Mouse (Mus musculus) kidney, postnatal 0 days (tissue): ENCODE results near the gene Mrps10. TPM values are rescaled to one million over a fixed set of nuclear protein-coding genes. Genes with fewer than 3 reads are reported as not detected.
"Not testable (repeated sequence)": the region's sequence is repeated elsewhere in the genome, so short reads cannot be mapped to it uniquely, and the experiment has no call there.

Experiments
- ATAC-seq: fragments of 200-750 bp; cut with Nextera tagmentation; replicated peaks from 2 replicates; pipeline ENCODE4 v1.8.0; 2017; ENCODE audit warnings: low read depth, moderate number of reproducible peaks, moderate TSS enrichment, moderate library complexity; ENCODE audit not compliant: low FRiP score
- DNase-seq: peaks from one replicate; pipeline ENCODE4 v3.0.0-alpha.2; 2016; ENCODE audit warnings: low spot score
- H3K27ac ChIP-seq: fragments of 300-500 bp; sonication (generic); 2 replicates; pipeline ENCODE4 v1.5.1; 2014; ENCODE audit warnings: mild to moderate bottlenecking
- H3K27me3 ChIP-seq: fragments of 300-500 bp; sonication (generic); 2 replicates; pipeline ENCODE4 v1.6.1; 2014; ENCODE audit warnings: low read length, mixed read lengths; ENCODE audit not compliant: insufficient read depth
- H3K36me3 ChIP-seq: fragments of 300-500 bp; sonication (generic); 2 replicates; pipeline ENCODE4 v1.6.1; 2014; ENCODE audit warnings: low read length, mixed read lengths; ENCODE audit not compliant: insufficient read depth
- H3K4me1 ChIP-seq: fragments of 300-500 bp; sonication (generic); replicated peaks from 2 replicates; pipeline ENCODE4 v1.6.1; 2014; ENCODE audit warnings: antibody characterized with exemption, low read length, mixed read lengths; ENCODE audit not compliant: insufficient read depth
- H3K4me2 ChIP-seq: fragments of 300-500 bp; sonication (generic); 2 replicates; pipeline ENCODE4 v1.6.1; 2014; ENCODE audit warnings: mild to moderate bottlenecking, low read length, moderate library complexity, mixed read lengths
- H3K4me3 ChIP-seq: fragments of 300-500 bp; sonication (generic); replicated peaks from 2 replicates; pipeline ENCODE4 v1.5.1; 2014; ENCODE audit warnings: low read depth, low read length
- H3K9ac ChIP-seq: fragments of 300-500 bp; sonication (generic); 2 replicates; pipeline ENCODE4 v1.6.1; 2014; ENCODE audit warnings: low read depth, low read length
- H3K9me3 ChIP-seq: fragments of 300-500 bp; sonication (generic); replicated peaks from 2 replicates; pipeline ENCODE4 v1.6.1; 2016; ENCODE audit warnings: low read length, inconsistent platforms, mixed read lengths
- CTCF ChIP-seq: IDR thresholded peaks from 2 replicates; pipeline ENCODE4 v1.5.1; 2016; ENCODE audit warnings: antibody characterized with exemption, low read depth, mild to moderate bottlenecking, moderate library complexity
- WGBS: fragments of 180-500 bp; shearing (Covaris S2); extraction: QIAGEN DNeasy Blood & Tissue Kit; methylation state at CpG from one replicate; pipeline ENCODE4 v1.1.7; 2014; 5-methylcytosine and 5-hydroxymethylcytosine counted together
- polyA plus RNA-seq: library from polyadenylated mRNA; unstranded; fragments of >200 nt; fragmentation: Nextera tagmentation; extraction: Ambion mirVana; gene quantifications from 2 replicates; pipeline ENCODE4 v1.2.1, GENCODE M21; 2015

Gene Mrps10
- polyA plus RNA-seq, 1 experiment from 2014 or later = 86.9 TPM

GRCm38 (mm10) chr17:47327969-47328368 lies 40.7 kb upstream of the Mrps10 start:
- Histone ChIP-seq H3K4me3 (no peak overlapping the region), H3K4me2 (no peak overlapping the region), H3K4me1 (no peaks in the 10 kb centered on the region), H3K27ac (no peak overlapping the region), H3K36me3 (peaks cover 27% of the 10 kb centered on the region), H3K9me3 (no peaks in the 10 kb centered on the region), H3K27me3 (no peaks in the 10 kb centered on the region), H3K9ac (no peak overlapping the region)
- 74% methylated on average over 7 of the region's 7 CpGs for WGBS
- TF ChIP-seq CTCF = peak; percentile 49
- DNase-seq (peak; percentile 33), ATAC-seq (no peak)

GRCm38 (mm10) chr17:47328552-47329343 lies 39.9 kb upstream of the Mrps10 start:
- H3K9ac ChIP-seq = no peak overlapping the region
- no peak for TF ChIP-seq CTCF
- no peaks in the 10 kb centered on the region for H3K4me1 ChIP-seq
- H3K36me3 ChIP-seq = peaks cover 21% of the 10 kb centered on the region
- H3K27me3 ChIP-seq = no peaks in the 10 kb centered on the region
- H3K27ac ChIP-seq = no peak overlapping the region
- WGBS = 79% methylated on average over 26 of the region's 26 CpGs
- no peak overlapping the region for H3K4me3 ChIP-seq
- H3K4me2 ChIP-seq = no peak overlapping the region
- H3K9me3 ChIP-seq = no peaks in the 10 kb centered on the region
- ATAC-seq (0 out of 2 replicates have a peak, but pooled peaks have one; percentile 47), DNase-seq (peak; percentile 66)

- ATAC-seq = no peak
- H3K4me2 ChIP-seq = no peak overlapping the region
- no peak overlapping the region for H3K27ac ChIP-seq
- 87% methylated on average over 9 of the region's 9 CpGs for WGBS
- H3K9me3 ChIP-seq = no peaks in the 10 kb centered on the region
- H3K36me3 ChIP-seq = peaks cover 16% of the 10 kb centered on the region
- TF ChIP-seq CTCF = no peak
- no peaks in the 10 kb centered on the region for H3K27me3 ChIP-seq
- DNase-seq = no peak
- no peak overlapping the region for H3K4me3 ChIP-seq
- H3K9ac ChIP-seq = no peak overlapping the region
- no peaks in the 10 kb centered on the region for H3K4me1 ChIP-seq
Measured at GRCm38 (mm10) chr17:47330616-47331015, 38.1 kb upstream of the Mrps10 start.

- DNase-seq (peak; percentile 26), ATAC-seq (0 out of 2 replicates have a peak, but pooled peaks have one; percentile 33)
Measured at GRCm38 (mm10) chr17:47332001-47332611, 36.6 kb upstream of the Mrps10 start.

GRCm38 (mm10) chr17:47332664-47333063 lies 36.0 kb upstream of the Mrps10 start:
- WGBS = 49% methylated on average over 5 of the region's 5 CpGs
- not testable (repeated sequence) for H3K9me3 ChIP-seq, H3K4me1 ChIP-seq, H3K27ac ChIP-seq, H3K9ac ChIP-seq, H3K27me3 ChIP-seq, H3K4me2 ChIP-seq, ATAC-seq, H3K4me3 ChIP-seq
- peak; percentile 67 for TF ChIP-seq CTCF
- DNase-seq = peak; percentile 7
- H3K36me3 ChIP-seq = peaks cover 20% of the 10 kb centered on the region

More at GRCm38 (mm10) chr17:47332001-47332611, 36.6 kb upstream of the Mrps10 start:
- no peaks in the 10 kb centered on the region for H3K4me1 ChIP-seq
- no peaks in the 10 kb centered on the region for H3K9me3 ChIP-seq
- H3K36me3 ChIP-seq = peaks cover 17% of the 10 kb centered on the region
- H3K4me3 ChIP-seq = no peak overlapping the region
- no peak overlapping the region for H3K9ac ChIP-seq
- 74% methylated on average over 12 of the region's 12 CpGs for WGBS
- no peak for TF ChIP-seq CTCF
- H3K4me2 ChIP-seq = no peak overlapping the region
- no peak overlapping the region for H3K27ac ChIP-seq
- no peaks in the 10 kb centered on the region for H3K27me3 ChIP-seq

GRCm38 (mm10) chr17:47333409-47333808 lies 35.3 kb upstream of the Mrps10 start:
- DNase-seq (no peak), ATAC-seq (no peak)
- H3K27ac ChIP-seq = no peak overlapping the region
- TF ChIP-seq CTCF = no peak
- H3K4me2 ChIP-seq = no peak overlapping the region
- H3K9ac ChIP-seq = no peak overlapping the region
- no peaks in the 10 kb centered on the region for H3K9me3 ChIP-seq
- H3K4me1 ChIP-seq = no peaks in the 10 kb centered on the region
- peaks cover 21% of the 10 kb centered on the region for H3K36me3 ChIP-seq
- WGBS = 38% methylated on average over 2 of the region's 2 CpGs
- H3K27me3 ChIP-seq = no peaks in the 10 kb centered on the region
- no peak overlapping the region for H3K4me3 ChIP-seq
